Comparison of ENCODE assay signal across 8 mouse cellular contexts in genomic region chr2:70567071-70567681, GRCm38 (mm10). TPM values are rescaled to one million over a fixed set of nuclear protein-coding genes. Genes with fewer than 3 reads are reported as not detected.
A peak's percentile ranks its signal among the peaks of the same experiment; 100 is the strongest.
DNase-seq lines count a peak whose midpoint lies in the region; ATAC-seq and TF ChIP-seq lines count a peak whose summit lies in the region.

No protein-coding gene starts in this region.

- ATAC-seq in forebrain, embryonic 15.5 days (replicated peaks) = peak; percentile 52
- ATAC-seq in lung, postnatal 0 days = peak; percentile 40; the same call in 1 of the 2 replicates

- H3K4me2 ChIP-seq in forebrain, embryonic 15.5 days (replicated peaks) = peak overlapping the region; percentile 65
- 0 out of 2 replicates have a peak overlapping the region, but pooled peaks have one; percentile 65 for H3K4me2 ChIP-seq in lung, postnatal 0 days (replicated peaks; ENCODE audit: low read depth, low read length)

- TF ChIP-seq CTCF in gastrocnemius, adult 2 months (IDR thresholded peaks at IDR 0.05) = peak; percentile 41
- TF ChIP-seq CTCF in lung, postnatal 0 days (IDR thresholded peaks at IDR 0.05) = peak; percentile 63

- 4% methylated on average over 23 of the region's 23 CpGs for WGBS in forebrain, embryonic 15.5 days
- WGBS in lung, postnatal 0 days = 11% methylated on average over 23 of the region's 23 CpGs

- H3K9me3 ChIP-seq in forebrain, embryonic 15.5 days = no peaks in the 10 kb centered on the region
- no peaks in the 10 kb centered on the region for H3K9me3 ChIP-seq in lung, postnatal 0 days (ENCODE audit: low read length)

- no peak overlapping the region for H3K4me3 ChIP-seq in gastrocnemius, adult 2 months
- H3K4me3 ChIP-seq in forebrain, embryonic 15.5 days = peak overlapping the region; percentile 52
- 0 out of 2 replicates have a peak overlapping the region, but pooled peaks have one; percentile 37 for H3K4me3 ChIP-seq in lung, postnatal 0 days (ENCODE audit: low read depth, low read length)

- intact Hi-C loops in gastrocnemius, adult 2 months (cut with DNase I) = loop anchor here (10.0 kb wide), 1 partner anchor 442 kb away; no protein-coding TSS in a partner anchor

- TF ChIP-seq EP300 in lung, postnatal 0 days (IDR thresholded peaks at IDR 0.05) = no peak

- H3K36me3 ChIP-seq in forebrain, embryonic 15.5 days = no peaks in the 10 kb centered on the region
- H3K36me3 ChIP-seq in lung, postnatal 0 days (ENCODE audit: insufficient read depth, low read length) = no peaks in the 10 kb centered on the region

- peaks cover 69% of the 10 kb centered on the region for H3K27me3 ChIP-seq in forebrain, embryonic 15.5 days
- peaks cover 69% of the 10 kb centered on the region for H3K27me3 ChIP-seq in lung, postnatal 0 days (replicated peaks; ENCODE audit: insufficient read depth, low read length)

- peaks cover 68% of the 10 kb centered on the region for H3K4me1 ChIP-seq in forebrain, embryonic 15.5 days
- peaks cover 11% of the 10 kb centered on the region for H3K4me1 ChIP-seq in lung, postnatal 0 days (ENCODE audit: insufficient read depth, low read depth, low read length)

- peak overlapping the region; percentile 69 for H3K9ac ChIP-seq in forebrain, embryonic 15.5 days (replicated peaks)
- no peak overlapping the region for H3K9ac ChIP-seq in lung, postnatal 0 days (replicated peaks; ENCODE audit: low read depth)

- no peak overlapping the region for H3K27ac ChIP-seq in gastrocnemius, adult 2 months
- H3K27ac ChIP-seq in forebrain, embryonic 15.5 days (replicated peaks) = peak overlapping the region; percentile 93
- no peak overlapping the region for H3K27ac ChIP-seq in lung, postnatal 0 days (ENCODE audit: low read length)

- DNase-seq in gastrocnemius, adult 2 months = no peak
- no peak for DNase-seq in gastrocnemius, postnatal 25 days
- peak; percentile 81 for DNase-seq in adrenal gland, postnatal 14 days
- DNase-seq in kidney, adult 18-20 months = peak; percentile 47
- DNase-seq in lung, postnatal 0 days (ENCODE audit: low spot score) = peak; percentile 53
- peak; percentile 19 for DNase-seq in spleen, adult 12 weeks (ENCODE audit: low spot score)
- no peak for DNase-seq in left cerebral cortex, adult 8-10 months (ENCODE audit: low spot score in 2 of 2)

RNA-seq across cellular contexts. Expression of gene Gad1, which starts 14.3 kb away (rescaled TPM):
- 1 to 10 TPM; 1.2 to 2.9 TPM for total RNA-seq in gastrocnemius, adult 2 months (2021)
- total RNA-seq in gastrocnemius, postnatal 25 days (2021) = under 1 TPM; 0.19 to 0.74 TPM
- total RNA-seq in adrenal gland, postnatal 14 days (2021) = 0.89 and 1.3 TPM in 2 replicates
- 70.9 and 71.1 TPM in 2 replicates for polyA plus RNA-seq in forebrain, embryonic 15.5 days (2015; fragmentation: Nextera tagmentation; extraction: Ambion mirVana)
- 0.26 and 0.31 TPM in 2 replicates for polyA plus RNA-seq in lung, postnatal 0 days (2015; fragmentation: Nextera tagmentation; extraction: Ambion mirVana)
- total RNA-seq in left cerebral cortex, adult 8-10 months (2022) = 100 to 1,000 TPM; 404 to 571 (median 466) TPM

RNA-seq across cellular contexts. Expression of gene Erich2, which starts 58.6 kb away (rescaled TPM):
- not detected for total RNA-seq in gastrocnemius, adult 2 months (2021)
- total RNA-seq in gastrocnemius, postnatal 25 days (2021) = not detected
- total RNA-seq in adrenal gland, postnatal 14 days (2021) = 0.45 TPM in 1 of 2 replicates, not detected in the other
- 2.0 and 2.4 TPM in 2 replicates for polyA plus RNA-seq in forebrain, embryonic 15.5 days (2015; fragmentation: Nextera tagmentation; extraction: Ambion mirVana)
- 16.4 and 19.1 TPM in 2 replicates for polyA plus RNA-seq in lung, postnatal 0 days (2015; fragmentation: Nextera tagmentation; extraction: Ambion mirVana)
- 1 to 10 TPM in 2 of 4 experiments, under 1 TPM in 2; 0.48 to 1.6 (median 0.85) TPM for total RNA-seq in left cerebral cortex, adult 8-10 months (2022)

Comparison
In these comparisons a context has a peak if more than half of its experiments do, and no peak if none do; other contexts are left out.
1. DNase-seq: peak in adrenal gland, postnatal 14 days (single experiment), kidney, adult 18-20 months (single experiment), lung, postnatal 0 days (single experiment) and spleen, adult 12 weeks (single experiment); none in gastrocnemius, adult 2 months (single experiment), gastrocnemius, postnatal 25 days (single experiment) and left cerebral cortex, adult 8-10 months (0 of 2).
2. RNA of gene Gad1, which starts 14.3 kb away (total RNA-seq): 404 to 571 TPM in left cerebral cortex, adult 8-10 months; 1.2 to 2.9 TPM in gastrocnemius, adult 2 months, 0.89 to 1.3 TPM in adrenal gland, postnatal 14 days and 0.19 to 0.74 TPM in gastrocnemius, postnatal 25 days; every median in the first group is over 100 times any median in the second.